Mouse (Mus musculus) lung, postnatal 0 days (tissue): ENCODE data around the gene Fzd7. TPM values are rescaled to one million over a fixed set of nuclear protein-coding genes. Genes with fewer than 3 reads are reported as not detected.
A peak's percentile ranks its signal among the peaks of the same experiment; 100 is the strongest.

ENCODE experiments used
- ATAC-seq: fragments of 200-750 bp; cut with Nextera tagmentation; 2 replicates; pipeline ENCODE4 v1.8.0; 2017; ENCODE audit warnings: moderate library complexity
- DNase-seq: peaks from one replicate; pipeline ENCODE4 v3.0.0-alpha.2; 2016; ENCODE audit warnings: low spot score
- H3K27ac ChIP-seq: fragments of 300-500 bp; sonication (generic); 2 replicates; pipeline ENCODE4 v1.5.1; 2014; ENCODE audit warnings: antibody characterized with exemption, mild to moderate bottlenecking, low read length, mixed read lengths
- H3K27me3 ChIP-seq: fragments of 300-500 bp; sonication (generic); replicated peaks from 2 replicates; pipeline ENCODE4 v1.6.1; 2014; ENCODE audit warnings: low read length, mixed read lengths; ENCODE audit not compliant: insufficient read depth
- H3K36me3 ChIP-seq: fragments of 300-500 bp; sonication (generic); 2 replicates; pipeline ENCODE4 v1.6.1; 2014; ENCODE audit warnings: low read length, mixed read lengths; ENCODE audit not compliant: insufficient read depth
- H3K4me1 ChIP-seq: fragments of 300-500 bp; sonication (generic); 2 replicates; pipeline ENCODE4 v1.6.1; 2014; ENCODE audit warnings: antibody characterized with exemption, low read depth, low read length, mixed read lengths; ENCODE audit not compliant: insufficient read depth
- H3K4me2 ChIP-seq: fragments of 300-500 bp; sonication (generic); replicated peaks from 2 replicates; pipeline ENCODE4 v1.6.1; 2014; ENCODE audit warnings: low read depth, mild to moderate bottlenecking, low read length, moderate library complexity, mixed read lengths
- H3K4me3 ChIP-seq: fragments of 300-500 bp; sonication (generic); 2 replicates; pipeline ENCODE4 v1.5.1; 2014; ENCODE audit warnings: low read depth, low read length
- H3K9ac ChIP-seq: fragments of 300-500 bp; sonication (generic); replicated peaks from 2 replicates; pipeline ENCODE4 v1.6.1; 2014; ENCODE audit warnings: low read depth, mild to moderate bottlenecking
- H3K9me3 ChIP-seq: fragments of 300-500 bp; sonication (generic); 2 replicates; pipeline ENCODE4 v1.6.1; 2016; ENCODE audit warnings: low read length, mixed read lengths
- CTCF ChIP-seq: IDR thresholded peaks from 2 replicates; pipeline ENCODE4 v1.5.1; 2016; ENCODE audit warnings: antibody characterized with exemption, mild to moderate bottlenecking
- EP300 ChIP-seq: IDR thresholded peaks from 2 replicates; pipeline ENCODE4 v1.6.1; 2016; ENCODE audit warnings: antibody characterized with exemption, mild to moderate bottlenecking, control low read depth
- WGBS: fragments of 180-500 bp; shearing (Covaris S2); extraction: QIAGEN DNeasy Blood & Tissue Kit; methylation state at CpG from one replicate; pipeline ENCODE4 v1.1.7; 2014; 5-methylcytosine and 5-hydroxymethylcytosine counted together
- polyA plus RNA-seq: library from polyadenylated mRNA; unstranded; fragments of >200 nt; fragmentation: Nextera tagmentation; extraction: Ambion mirVana; gene quantifications from 2 replicates; pipeline ENCODE4 v1.2.1, GENCODE M21; 2015

Fzd7 gene
- polyA plus RNA-seq, 1 experiment from 2014 or later = 7.1 TPM

GRCm38 (mm10) chr1:59464696-59465639, 17.3 kb upstream of the Fzd7 start:
- H3K27me3 ChIP-seq = no peaks in the 10 kb centered on the region
- H3K36me3 ChIP-seq = no peaks in the 10 kb centered on the region
- H3K4me3 ChIP-seq = no peak overlapping the region
- H3K4me1 ChIP-seq = no peaks in the 10 kb centered on the region
- DNase-seq (peak; percentile 40), ATAC-seq (peak; percentile 57)
- H3K27ac ChIP-seq = 0 out of 2 replicates have a peak overlapping the region, but pooled peaks have one; percentile 32
- no peak overlapping the region; the same call in 1 of the 2 replicates for H3K4me2 ChIP-seq
- WGBS = 14% methylated on average over 17 of the region's 17 CpGs
- no peak overlapping the region for H3K9ac ChIP-seq
- H3K9me3 ChIP-seq = no peaks in the 10 kb centered on the region
- no peak for TF ChIP-seq CTCF
- no peak for TF ChIP-seq EP300

- H3K9ac ChIP-seq = no peak overlapping the region
- no peaks in the 10 kb centered on the region for H3K36me3 ChIP-seq
- TF ChIP-seq CTCF = no peak
- TF ChIP-seq EP300 = no peak
- no peak for ATAC-seq
- no peak overlapping the region for H3K4me3 ChIP-seq
- no peak overlapping the region for H3K4me2 ChIP-seq
- no peaks in the 10 kb centered on the region for H3K27me3 ChIP-seq
- DNase-seq = no peak
- no peaks in the 10 kb centered on the region for H3K4me1 ChIP-seq
- H3K27ac ChIP-seq = 0 out of 2 replicates have a peak overlapping the region, but pooled peaks have one; percentile 32
- 54% methylated on average over 9 of the region's 9 CpGs for WGBS
- H3K9me3 ChIP-seq = no peaks in the 10 kb centered on the region
Observed at GRCm38 (mm10) chr1:59465640-59466008, 16.6 kb upstream of the Fzd7 start.

DNA sequence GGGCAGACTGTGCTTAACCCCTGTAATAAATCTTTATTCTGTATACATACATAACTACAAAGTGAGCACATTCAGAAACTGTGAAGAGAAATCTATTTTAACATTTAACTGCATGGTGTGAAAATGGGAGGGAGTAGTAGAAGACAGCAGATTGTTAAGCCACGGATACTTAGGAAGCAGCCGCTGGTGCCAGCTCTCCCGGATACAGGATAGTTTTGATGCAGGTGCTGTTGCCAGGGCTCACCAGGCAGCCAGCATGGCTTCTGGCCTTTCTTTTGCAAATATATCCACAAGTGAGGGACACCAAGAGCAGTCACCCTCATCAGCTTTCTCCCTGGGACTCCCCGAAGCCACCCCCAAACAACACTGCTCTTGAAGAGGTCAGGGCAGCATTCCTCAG, 13.1 kb upstream of the Fzd7 start:
- WGBS = 46% methylated on average over 4 of the region's 4 CpGs
- no peaks in the 10 kb centered on the region for H3K27me3 ChIP-seq

DNA sequence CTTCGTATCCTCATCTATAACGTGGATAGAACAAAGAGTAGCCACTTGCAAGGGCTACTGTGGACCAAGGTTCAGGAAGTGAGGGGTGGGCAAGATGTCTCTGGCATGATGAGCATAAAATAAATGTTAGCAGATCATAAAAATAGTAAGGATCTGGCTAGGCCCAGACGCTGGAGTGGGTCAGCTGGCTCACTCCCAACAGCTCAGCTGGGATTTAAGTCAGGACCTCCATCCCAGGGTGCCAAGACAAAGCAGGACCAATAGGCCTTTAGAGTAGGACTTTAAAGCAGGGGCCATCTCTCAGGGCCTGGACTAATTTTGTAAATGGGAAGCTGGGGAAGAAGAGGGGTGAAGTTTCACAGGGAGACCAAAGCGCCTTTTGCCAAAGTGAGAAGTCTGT, 11.5 kb upstream of the Fzd7 start:
- Histone ChIP-seq H3K27ac (no peak overlapping the region), H3K36me3 (no peaks in the 10 kb centered on the region), H3K9ac (no peak overlapping the region), H3K4me2 (no peak overlapping the region), H3K9me3 (no peaks in the 10 kb centered on the region), H3K4me3 (no peak overlapping the region), H3K4me1 (0 out of 2 replicates have a peak, but pooled peaks cover 2% of the 10 kb centered on the region), H3K27me3 (no peaks in the 10 kb centered on the region)
- TF ChIP-seq EP300 (no peak), CTCF (no peak)
- DNase-seq (no peak), ATAC-seq (no peak)
- 51% methylated on average over 4 of the region's 4 CpGs for WGBS

More for the DNA sequence above, 13.1 kb upstream of the Fzd7 start:
- no peak overlapping the region for H3K9ac ChIP-seq
- H3K27ac ChIP-seq = no peak overlapping the region
- no peak overlapping the region for H3K4me2 ChIP-seq
- TF ChIP-seq EP300 (no peak), CTCF (no peak)
- no peaks in the 10 kb centered on the region for H3K36me3 ChIP-seq
- H3K9me3 ChIP-seq = no peaks in the 10 kb centered on the region
- H3K4me1 ChIP-seq = 0 out of 2 replicates have a peak, but pooled peaks cover 2% of the 10 kb centered on the region
- ATAC-seq = no peak
- no peak for DNase-seq
- no peak overlapping the region for H3K4me3 ChIP-seq

- ATAC-seq = peak; percentile 52
- TF ChIP-seq CTCF (peak; percentile 18), EP300 (no peak)
- Histone ChIP-seq H3K4me1 (0 out of 2 replicates have a peak, but pooled peaks cover 2% of the 10 kb centered on the region), H3K9me3 (no peaks in the 10 kb centered on the region), H3K4me2 (0 out of 2 replicates have a peak overlapping the region, but pooled peaks have one; percentile 6), H3K27me3 (no peaks in the 10 kb centered on the region), H3K4me3 (no peak overlapping the region), H3K27ac (no peak overlapping the region), H3K9ac (no peak overlapping the region), H3K36me3 (no peaks in the 10 kb centered on the region)
- peak; percentile 48 for DNase-seq
- 21% methylated on average over 10 of the region's 11 CpGs for WGBS
Observed at GRCm38 (mm10) chr1:59472368-59473180, 9.7 kb upstream of the Fzd7 start.

DNA sequence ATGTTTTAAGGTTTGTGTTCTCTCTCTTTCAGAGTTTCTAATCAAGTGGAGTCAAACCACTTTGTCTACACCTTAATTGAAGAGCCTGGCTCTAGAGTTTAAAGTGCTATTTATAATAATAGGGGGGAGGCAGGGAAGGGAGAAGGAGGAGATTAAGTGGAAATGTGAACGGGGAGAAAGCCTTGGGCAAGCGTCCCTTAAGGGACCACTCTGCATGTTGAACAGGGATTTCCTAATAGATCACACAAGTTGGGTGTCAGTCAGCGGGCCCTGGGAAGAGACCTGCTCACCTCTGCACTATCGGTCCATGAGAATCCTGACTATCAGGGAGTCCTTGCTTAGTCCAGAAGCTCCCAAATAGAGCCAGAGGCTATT, 9.1 kb upstream of the Fzd7 start:
- Histone ChIP-seq H3K36me3 (no peaks in the 10 kb centered on the region), H3K4me3 (no peak overlapping the region), H3K27me3 (no peaks in the 10 kb centered on the region), H3K4me1 (0 out of 2 replicates have a peak, but pooled peaks cover 2% of the 10 kb centered on the region), H3K27ac (peak overlapping the region; percentile 23; the same call in 1 of the 2 replicates), H3K9ac (no peak overlapping the region), H3K9me3 (no peaks in the 10 kb centered on the region), H3K4me2 (0 out of 2 replicates have a peak overlapping the region, but pooled peaks have one; percentile 6)
- 18% methylated on average over 4 of the region's 4 CpGs for WGBS
- ATAC-seq (peak; percentile 65), DNase-seq (peak; percentile 66)
- TF ChIP-seq CTCF (no peak), EP300 (no peak)
